Mouse (Mus musculus): ENCODE measurements at regions not wholly inside any gene's neighbourhood (a gene's known extent, or its start where the extent isn't known, plus 50 kb on each side); places are given as distances from the start of the nearest gene placed in this dataset.

- TF ChIP-seq CTCF (IDR thresholded peaks at IDR 0.05; ENCODE audit: extremely low read depth, insufficient read depth, insufficient read length, insufficient replicate concordance) (no peak), POLR2A (IDR thresholded peaks at IDR 0.05; ENCODE audit: low read depth, low read length) (no peak)
Observed at GRCm38 (mm10) chr13:35383624-35384018, 276.0 kb upstream of the Cdyl start.

Measured in spleen, adult 2 months (tissue).